Mouse (Mus musculus) liver, embryonic 12.5 days (tissue): ENCODE results near the gene Lrrc4. TPM values are rescaled to one million over a fixed set of nuclear protein-coding genes. Genes with fewer than 3 reads are reported as not detected.

ENCODE experiments used
- ATAC-seq: fragments of 200-750 bp; cut with Nextera tagmentation; 2 replicates; pipeline ENCODE4 v1.8.0; 2017; ENCODE audit warnings: moderate number of reproducible peaks, mild to moderate bottlenecking, moderate library complexity
- H3K27ac ChIP-seq: fragments of 300-500 bp; sonication (generic); 2 replicates; pipeline ENCODE4 v1.5.1; 2016; ENCODE audit warnings: mild to moderate bottlenecking
- H3K27me3 ChIP-seq: fragments of 300-500 bp; sonication (generic); replicated peaks from 2 replicates; pipeline ENCODE4 v1.6.1; 2016; ENCODE audit warnings: mild to moderate bottlenecking, moderate library complexity
- H3K36me3 ChIP-seq: fragments of 300-500 bp; sonication (generic); 2 replicates; pipeline ENCODE4 v1.6.1; 2016; ENCODE audit warnings: mild to moderate bottlenecking, moderate library complexity
- H3K4me1 ChIP-seq: fragments of 300-500 bp; sonication (generic); 2 replicates; pipeline ENCODE4 v1.6.1; 2016
- H3K4me2 ChIP-seq: fragments of 300-500 bp; sonication (generic); 2 replicates; pipeline ENCODE4 v1.6.1; 2016; ENCODE audit warnings: mild to moderate bottlenecking, moderate library complexity
- H3K4me3 ChIP-seq: fragments of 300-500 bp; sonication (generic); 2 replicates; pipeline ENCODE4 v1.5.1; 2016; ENCODE audit warnings: mild to moderate bottlenecking, moderate library complexity
- H3K9ac ChIP-seq: fragments of 300-500 bp; sonication (generic); 2 replicates; pipeline ENCODE4 v1.6.1; 2016; ENCODE audit warnings: mild to moderate bottlenecking, moderate library complexity
- H3K9me3 ChIP-seq: fragments of 300-500 bp; sonication (generic); replicated peaks from 2 replicates; pipeline ENCODE4 v1.6.1; 2016; ENCODE audit warnings: mild to moderate bottlenecking, moderate library complexity
- WGBS: fragments of 180-500 bp; shearing (Covaris S2); methylation state at CpG from one replicate; pipeline ENCODE4 v1.1.7; 2016; ENCODE audit not compliant: insufficient replicate concordance; 5-methylcytosine and 5-hydroxymethylcytosine counted together
- polyA plus RNA-seq: library from polyadenylated mRNA; unstranded; fragments of >200 nt; fragmentation: Nextera tagmentation; extraction: Ambion mirVana; gene quantifications from 2 replicates; pipeline ENCODE4 v1.2.1, GENCODE M21; 2016

The Lrrc4 gene
- polyA plus RNA-seq, 1 experiment from 2014 or later = 0.30 TPM

GRCm38 (mm10) chr6:28819509-28820358 is 11.8 kb downstream of the Lrrc4 start:
- no peaks in the 10 kb centered on the region; the same call in 1 of the 2 replicates for H3K36me3 ChIP-seq
- H3K4me2 ChIP-seq = no peak overlapping the region
- H3K9me3 ChIP-seq = no peaks in the 10 kb centered on the region
- ATAC-seq = no peak
- H3K4me3 ChIP-seq = no peak overlapping the region
- no peak overlapping the region for H3K27ac ChIP-seq
- H3K9ac ChIP-seq = no peak overlapping the region
- WGBS = 74% methylated on average over 13 of the region's 13 CpGs
- 0 out of 2 replicates have a peak, but pooled peaks cover 5% of the 10 kb centered on the region for H3K4me1 ChIP-seq
- H3K27me3 ChIP-seq = no peaks in the 10 kb centered on the region

- Histone ChIP-seq H3K4me2 (no peak overlapping the region), H3K4me3 (no peak overlapping the region), H3K9me3 (no peaks in the 10 kb centered on the region), H3K9ac (no peak overlapping the region), H3K36me3 (no peaks in the 10 kb centered on the region; the same call in 1 of the 2 replicates), H3K27ac (no peak overlapping the region), H3K4me1 (peaks cover 6% of the 10 kb centered on the region; the same call in 1 of the 2 replicates), H3K27me3 (no peaks in the 10 kb centered on the region)
- no peak for ATAC-seq
- WGBS = 76% methylated on average over 9 of the region's 9 CpGs
These were observed 14.5 kb downstream of the Lrrc4 start for GRCm38 (mm10) chr6:28817039-28817438.

- Histone ChIP-seq H3K4me1 (peaks cover 12% of the 10 kb centered on the region; the same call in 1 of the 2 replicates), H3K9me3 (no peaks in the 10 kb centered on the region)
- WGBS = 52% methylated on average over 2 of the region's 2 CpGs
These were observed 16.7 kb downstream of the Lrrc4 start for GRCm38 (mm10) chr6:28814895-28815294.

GRCm38 (mm10) chr6:28813057-28813456 is 18.5 kb downstream of the Lrrc4 start:
- Histone ChIP-seq H3K9me3 (no peaks in the 10 kb centered on the region), H3K4me2 (no peak overlapping the region), H3K27ac (no peak overlapping the region), H3K36me3 (no peaks in the 10 kb centered on the region), H3K4me1 (peaks cover 8% of the 10 kb centered on the region; the same call in 1 of the 2 replicates), H3K9ac (no peak overlapping the region), H3K27me3 (no peaks in the 10 kb centered on the region), H3K4me3 (no peak overlapping the region)
- 73% methylated on average over 9 of the region's 9 CpGs for WGBS
- ATAC-seq = no peak

More at GRCm38 (mm10) chr6:28814895-28815294, 16.7 kb downstream of the Lrrc4 start:
- Histone ChIP-seq H3K27me3 (no peaks in the 10 kb centered on the region), H3K9ac (no peak overlapping the region), H3K4me3 (no peak overlapping the region), H3K27ac (no peak overlapping the region), H3K36me3 (no peaks in the 10 kb centered on the region; the same call in 1 of the 2 replicates), H3K4me2 (no peak overlapping the region)
- no peak for ATAC-seq

GRCm38 (mm10) chr6:28804751-28805150 is 26.8 kb downstream of the Lrrc4 start:
- Histone ChIP-seq H3K27ac (no peak overlapping the region), H3K27me3 (no peaks in the 10 kb centered on the region), H3K9ac (no peak overlapping the region), H3K36me3 (peaks cover 5% of the 10 kb centered on the region; the same call in 1 of the 2 replicates), H3K9me3 (no peaks in the 10 kb centered on the region), H3K4me2 (no peak overlapping the region), H3K4me3 (no peak overlapping the region), H3K4me1 (no peaks in the 10 kb centered on the region)
- 77% methylated on average over 5 of the region's 5 CpGs for WGBS
- ATAC-seq = no peak

GRCm38 (mm10) chr6:28803678-28804279 is 27.8 kb downstream of the Lrrc4 start:
- no peak for ATAC-seq
- WGBS = 80% methylated on average over 6 of the region's 6 CpGs

GRCm38 (mm10) chr6:28800976-28801375 is 30.6 kb downstream of the Lrrc4 start:
- Histone ChIP-seq H3K4me1 (no peaks in the 10 kb centered on the region), H3K9me3 (no peaks in the 10 kb centered on the region), H3K4me2 (no peak overlapping the region), H3K36me3 (peaks cover 30% of the 10 kb centered on the region), H3K27me3 (no peaks in the 10 kb centered on the region), H3K4me3 (no peak overlapping the region), H3K9ac (no peak overlapping the region), H3K27ac (no peak overlapping the region)
- no peak for ATAC-seq
- WGBS = 69% methylated on average over 3 of the region's 3 CpGs

More at GRCm38 (mm10) chr6:28803678-28804279, 27.8 kb downstream of the Lrrc4 start:
- Histone ChIP-seq H3K4me3 (no peak overlapping the region), H3K9me3 (no peaks in the 10 kb centered on the region), H3K4me2 (no peak overlapping the region), H3K4me1 (no peaks in the 10 kb centered on the region), H3K27ac (no peak overlapping the region), H3K27me3 (no peaks in the 10 kb centered on the region), H3K36me3 (peaks cover 10% of the 10 kb centered on the region; the same call in 1 of the 2 replicates), H3K9ac (no peak overlapping the region)

- H3K4me3 ChIP-seq = no peak overlapping the region
- peaks cover 36% of the 10 kb centered on the region for H3K36me3 ChIP-seq
- H3K27me3 ChIP-seq = no peaks in the 10 kb centered on the region
- no peak overlapping the region for H3K4me2 ChIP-seq
- no peak overlapping the region for H3K9ac ChIP-seq
- H3K9me3 ChIP-seq = no peaks in the 10 kb centered on the region
- WGBS = 95% methylated on average over 2 of the region's 2 CpGs
- H3K27ac ChIP-seq = no peak overlapping the region
- H3K4me1 ChIP-seq = no peaks in the 10 kb centered on the region
- no peak for ATAC-seq
These were observed 31.7 kb downstream of the Lrrc4 start for GRCm38 (mm10) chr6:28799818-28800217.

GRCm38 (mm10) chr6:28795792-28796515 is 35.6 kb downstream of the Lrrc4 start:
- Histone ChIP-seq H3K36me3 (peaks cover 36% of the 10 kb centered on the region), H3K27ac (no peak overlapping the region), H3K4me1 (peaks cover 5% of the 10 kb centered on the region), H3K9ac (no peak overlapping the region), H3K27me3 (no peaks in the 10 kb centered on the region), H3K4me2 (no peak overlapping the region), H3K4me3 (no peak overlapping the region), H3K9me3 (no peaks in the 10 kb centered on the region)
- 82% methylated on average over 16 of the region's 16 CpGs for WGBS
- ATAC-seq = no peak

- no peak overlapping the region for H3K9ac ChIP-seq
- H3K4me1 ChIP-seq = peaks cover 9% of the 10 kb centered on the region
- no peak overlapping the region for H3K4me3 ChIP-seq
- 70% methylated on average over 9 of the region's 9 CpGs for WGBS
- H3K4me2 ChIP-seq = no peak overlapping the region
- H3K27me3 ChIP-seq = no peaks in the 10 kb centered on the region
- H3K27ac ChIP-seq = no peak overlapping the region
- no peaks in the 10 kb centered on the region for H3K9me3 ChIP-seq
- H3K36me3 ChIP-seq = peaks cover 36% of the 10 kb centered on the region
- no peak for ATAC-seq
These were observed 36.2 kb downstream of the Lrrc4 start for GRCm38 (mm10) chr6:28795380-28795779.

GRCm38 (mm10) chr6:28791809-28792208 is 39.7 kb downstream of the Lrrc4 start:
- Histone ChIP-seq H3K4me1 (peaks cover 29% of the 10 kb centered on the region), H3K9me3 (no peaks in the 10 kb centered on the region), H3K4me3 (no peak overlapping the region), H3K9ac (no peak overlapping the region), H3K27ac (no peak overlapping the region), H3K36me3 (peaks cover 20% of the 10 kb centered on the region), H3K27me3 (no peaks in the 10 kb centered on the region), H3K4me2 (no peak overlapping the region)
- 44% methylated on average over 3 of the region's 3 CpGs for WGBS
- no peak for ATAC-seq
